Mouse (Mus musculus) ES-E14 (cell line): ENCODE results near the gene Nfkbie. TPM values are rescaled to one million over a fixed set of nuclear protein-coding genes. Genes with fewer than 3 reads are reported as not detected.
A peak's percentile ranks its signal among the peaks of the same experiment; 100 is the strongest.

Source experiments
- DNase-seq: peaks from one replicate; pipeline ENCODE4 v3.0.0-alpha.2; 2013; ENCODE audit warnings: low read depth, low spot score
- H3K27ac ChIP-seq: 2 replicates; pipeline ENCODE4 v1.5.1; 2012; ENCODE audit warnings: low read depth, mild to moderate bottlenecking, low read length, moderate library complexity, mixed read lengths; ENCODE audit not compliant: poor library complexity, insufficient read depth, severe bottlenecking
- H3K36me3 ChIP-seq: 2 replicates; pipeline ENCODE4 v1.6.1; 2012; ENCODE audit warnings: mild to moderate bottlenecking, low read length, moderate library complexity, mixed read lengths; ENCODE audit not compliant: control insufficient read depth, poor library complexity, insufficient read depth, severe bottlenecking
- H3K4me1 ChIP-seq, 2 experiments: fragments of 150-350 bp in 1 of 2; sonication (generic) in 1 of 2; 2 replicates each; pipeline ENCODE4 v1.6.1; 2012; ENCODE audit warnings: low read length in 2 of 2, mild to moderate bottlenecking in 1 of 2, mixed read lengths in 1 of 2; ENCODE audit not compliant: control insufficient read depth in 2 of 2, insufficient read depth in 2 of 2, poor library complexity in 1 of 2
- H3K4me3 ChIP-seq, 2 experiments: fragments of 150-350 bp in 1 of 2; sonication (generic) in 1 of 2; 2 replicates each; pipeline ENCODE4 v1.5.1; 2012; ENCODE audit warnings: low read length in 2 of 2, low read depth in 1 of 2, mild to moderate bottlenecking in 1 of 2, mixed read lengths in 1 of 2; ENCODE audit not compliant: insufficient read depth in 1 of 2, poor library complexity in 1 of 2, severe bottlenecking in 1 of 2
- H3K9ac ChIP-seq: 2 replicates; pipeline ENCODE4 v1.6.1; 2012; ENCODE audit warnings: low read depth, mild to moderate bottlenecking, low read length, mixed read lengths; ENCODE audit not compliant: poor library complexity, insufficient read depth, severe bottlenecking
- H3K9me3 ChIP-seq: fragments of 150-350 bp; sonication (generic); 2 replicates; pipeline ENCODE4 v1.6.1; 2012; ENCODE audit warnings: low read depth, mild to moderate bottlenecking, low read length; ENCODE audit not compliant: control insufficient read depth, insufficient read depth
- CHD2 ChIP-seq: IDR thresholded peaks from 2 replicates; pipeline ENCODE4 v1.6.1; 2014; ENCODE audit warnings: mild to moderate bottlenecking, low read depth, low read length, inconsistent platforms
- HCFC1 ChIP-seq: IDR thresholded peaks from 2 replicates; pipeline ENCODE4 v1.6.1; 2012; ENCODE audit warnings: low read length, inconsistent platforms, borderline replicate concordance; ENCODE audit not compliant: insufficient read depth
- MAFK ChIP-seq: IDR thresholded peaks from 2 replicates; pipeline ENCODE4 v1.6.1; 2014; ENCODE audit warnings: mild to moderate bottlenecking, low read depth, low read length, inconsistent platforms; ENCODE audit not compliant: insufficient read depth
- ZC3H11A ChIP-seq: IDR thresholded peaks from 2 replicates; pipeline ENCODE4 v1.6.1; 2012; ENCODE audit warnings: low read depth, mild to moderate bottlenecking, inconsistent platforms, low read length, borderline replicate concordance
- ZNF384 ChIP-seq: IDR thresholded peaks from 2 replicates; pipeline ENCODE4 v1.6.1; 2012; ENCODE audit warnings: low read depth, low read length, inconsistent platforms
- in situ Hi-C, 2 experiments: fragments of 600-800 bp; cut with MboI; formaldehyde crosslinking; loops; one replicate each; pipeline ENCODE4 v1.15.1; 2025; ENCODE audit warnings: low sequenced_read_pairs in 2 of 2, inconsistent platforms in 1 of 2; ENCODE audit not compliant: unreplicated experiment in 2 of 2
- total RNA-seq: library from RNA; depleted of rRNA; stranded (reverse); fragments of 300-350 nt; gene quantifications from 2 replicates; pipeline ENCODE4 v1.2.3, GENCODE M21; 2012

Nfkbie gene
- total RNA-seq, 1 experiment: 2.2 TPM

DNA sequence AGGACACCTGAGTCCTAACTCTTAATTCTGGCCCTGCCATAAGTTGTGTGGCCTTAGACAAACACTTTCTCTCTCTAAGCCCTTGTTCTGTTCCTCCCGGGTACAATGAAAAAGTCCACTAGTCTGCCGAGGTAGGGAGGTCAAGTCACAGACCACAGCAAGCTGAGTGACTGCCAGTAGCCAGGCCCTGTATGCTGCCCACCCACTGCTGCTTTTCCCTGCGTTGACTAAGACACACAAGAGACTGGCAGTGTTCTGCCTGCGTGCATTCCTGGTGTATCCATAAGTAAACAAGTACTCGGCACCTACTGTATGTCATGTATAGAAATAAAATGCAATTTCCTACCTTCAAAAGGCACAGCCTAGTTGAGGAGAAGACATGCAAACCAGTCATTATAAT, 5.2 kb upstream of the Nfkbie start:
- peaks cover 4% of the 10 kb centered on the region in 2 experiments; a peak in 2 of 4 replicates for H3K4me1 ChIP-seq
- H3K4me3 ChIP-seq: peak overlapping the region in 1 of 2 experiments; percentile 71; a peak in 1 of 4 replicates
- H3K9ac ChIP-seq: no peak overlapping the region
- no peaks in the 10 kb centered on the region for H3K36me3 ChIP-seq
- no peak overlapping the region for H3K27ac ChIP-seq
- DNase-seq: no peak
- TF ChIP-seq ZNF384: no peak
- TF ChIP-seq HCFC1: no peak
- no peak for TF ChIP-seq MAFK
- no peak for TF ChIP-seq CHD2
- no peak for TF ChIP-seq ZC3H11A
- no peaks in the 10 kb centered on the region for H3K9me3 ChIP-seq
- in situ Hi-C loops: loop anchor here (10.0 kb wide), 1 partner anchor 75 kb away; the partner anchor contains the start of gene Spats1 (in 2 of the 2)

DNA sequence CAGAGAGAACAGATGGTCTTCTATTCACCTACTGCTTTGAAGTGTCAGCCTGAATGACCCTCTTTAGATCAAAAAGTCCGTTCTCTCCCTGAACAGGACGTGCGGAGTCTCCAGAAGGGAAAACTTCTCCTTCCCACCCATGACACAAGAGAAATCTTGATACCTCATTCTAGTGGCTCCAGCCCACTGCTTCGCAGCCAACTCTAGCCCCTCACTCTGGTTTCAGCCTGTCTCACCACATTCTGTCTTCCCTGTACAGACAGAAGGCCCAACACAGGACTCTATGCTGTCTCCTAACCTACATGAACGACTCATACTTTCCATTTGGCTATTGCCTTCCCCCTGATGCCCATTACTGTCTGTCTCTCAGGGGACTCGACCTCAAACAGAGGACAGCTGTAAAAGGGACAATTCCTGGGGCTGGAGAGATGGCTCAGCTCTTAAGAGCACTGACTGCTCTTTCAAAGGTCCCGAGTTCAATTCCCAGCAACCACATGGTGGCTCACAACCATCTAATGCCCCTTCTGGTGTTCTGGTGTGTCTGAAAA, 4.2 kb upstream of the Nfkbie start:
- no peaks in the 10 kb centered on the region for H3K36me3 ChIP-seq
- no peak overlapping the region for H3K4me3 ChIP-seq
- no peaks in the 10 kb centered on the region for H3K9me3 ChIP-seq
- no peak overlapping the region for H3K9ac ChIP-seq
- no peak for DNase-seq
- no peak overlapping the region for H3K27ac ChIP-seq
- peaks cover 4 to 5% of the 10 kb centered on the region in 2 experiments; a peak in 2 of 4 replicates for H3K4me1 ChIP-seq
- in situ Hi-C loops: loop anchor here (10.0 kb wide), 1 partner anchor 77 kb away; the partner anchor contains the start of gene Spats1 (in 2 of the 2)
- TF ChIP-seq ZNF384 (no peak), HCFC1 (no peak), ZC3H11A (no peak), MAFK (no peak)

DNA sequence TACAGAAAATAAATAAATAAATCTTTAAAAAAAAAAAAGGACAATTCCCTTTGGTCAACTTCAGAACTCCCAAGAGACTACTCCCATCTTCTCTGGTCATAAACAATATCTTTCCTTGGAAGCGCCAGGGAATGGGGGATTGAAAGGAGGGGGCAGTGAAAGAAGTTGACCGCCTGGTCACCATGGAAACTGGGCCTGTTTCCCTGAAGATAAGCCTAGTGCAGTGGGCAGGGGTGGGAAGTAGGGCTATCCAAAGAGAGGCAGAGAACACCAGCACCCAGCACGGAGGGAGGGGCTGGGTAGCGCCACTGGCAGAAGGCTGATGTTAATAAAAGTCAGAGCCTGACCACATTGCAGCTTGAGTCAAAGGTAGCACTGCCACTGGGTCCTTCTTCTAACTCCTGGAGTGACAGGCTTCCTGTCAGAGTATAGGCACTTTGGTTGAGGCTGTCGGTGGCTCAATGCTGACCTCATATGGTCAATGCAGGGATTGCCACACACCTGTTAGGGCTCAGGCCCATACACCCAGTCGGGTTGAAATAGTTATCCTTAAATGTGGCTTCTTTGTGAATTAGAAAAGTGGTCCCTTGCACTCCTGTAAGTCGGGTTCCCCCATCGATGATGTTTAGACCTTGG, 3.6 kb upstream of the Nfkbie start:
- H3K4me3 ChIP-seq: no peak overlapping the region
- H3K9ac ChIP-seq: no peak overlapping the region
- in situ Hi-C loops: loop anchor here (10.0 kb wide), 1 partner anchor 77 kb away; the partner anchor contains the start of gene Spats1 (in 2 of the 2)
- DNase-seq: peak; percentile 77
- TF ChIP-seq MAFK (no peak), CHD2 (no peak), ZC3H11A (peak; percentile 81), HCFC1 (no peak), ZNF384 (no peak)
- no peaks in the 10 kb centered on the region for H3K36me3 ChIP-seq
- no peak overlapping the region for H3K27ac ChIP-seq
- H3K9me3 ChIP-seq: no peaks in the 10 kb centered on the region
- H3K4me1 ChIP-seq: peaks cover 4 to 5% of the 10 kb centered on the region in 2 experiments; a peak in 2 of 4 replicates

DNA sequence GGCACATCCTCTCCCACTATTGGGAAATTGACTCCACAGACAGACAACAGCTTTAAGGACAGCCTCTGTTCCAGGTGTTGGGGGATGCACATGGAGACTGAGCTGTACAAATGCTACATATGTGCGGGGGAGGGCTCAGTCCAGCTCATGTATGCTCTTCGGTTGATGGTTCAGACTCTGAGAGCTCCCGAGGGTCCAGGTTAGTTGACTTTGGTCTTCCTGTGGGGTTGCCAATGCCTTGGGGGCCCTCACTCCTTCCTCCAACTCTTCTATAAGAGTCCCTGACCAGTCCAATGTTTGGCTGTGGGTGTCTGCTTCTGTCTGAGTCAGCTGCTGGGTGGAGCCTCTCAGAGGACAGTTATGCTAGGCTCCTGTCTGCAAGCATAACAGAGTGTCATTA, 2.4 kb upstream of the Nfkbie start:
- no peak overlapping the region for H3K9ac ChIP-seq
- H3K4me1 ChIP-seq: peaks cover 4 to 5% of the 10 kb centered on the region in 2 experiments; a peak in 2 of 4 replicates
- H3K27ac ChIP-seq: no peak overlapping the region
- H3K4me3 ChIP-seq: no peak overlapping the region
- H3K36me3 ChIP-seq: no peaks in the 10 kb centered on the region
- no peaks in the 10 kb centered on the region for H3K9me3 ChIP-seq
- TF ChIP-seq HCFC1 (no peak), MAFK (no peak), CHD2 (no peak), ZNF384 (no peak), ZC3H11A (no peak)
- DNase-seq: no peak
- in situ Hi-C loops: loop anchor here (10.0 kb wide), 1 partner anchor 78 kb away; the partner anchor contains the start of gene Spats1 (in 2 of the 2)
